Mouse (Mus musculus) CH12.LX (cell line): ENCODE results near the gene Fry. TPM values are rescaled to one million over a fixed set of nuclear protein-coding genes. Genes with fewer than 3 reads are reported as not detected.

Source experiments
- DNase-seq: peaks from one replicate; pipeline ENCODE4 v3.0.0-alpha.2; 2013; ENCODE audit errors: extremely low read depth
- H3K27ac ChIP-seq: 2 replicates; pipeline ENCODE4 v1.5.1; 2012; ENCODE audit warnings: low read depth, mild to moderate bottlenecking, control low read depth, moderate library complexity; ENCODE audit not compliant: insufficient read depth
- H3K27me3 ChIP-seq: replicated peaks from 2 replicates; pipeline ENCODE3; 2012; ENCODE audit warnings: inconsistent platforms
- H3K36me3 ChIP-seq, 2 experiments: replicated peaks in 1 of 2; 2 replicates each; pipeline versions ENCODE3 to v1.6.1; 2012; ENCODE audit warnings: inconsistent platforms in 1 of 2, low read length in 1 of 2, mild to moderate bottlenecking in 1 of 2, mixed read lengths in 1 of 2, moderate library complexity in 1 of 2; ENCODE audit not compliant: control insufficient read depth in 1 of 2, insufficient read depth in 1 of 2
- H3K4me1 ChIP-seq, 2 experiments: 2 replicates each; pipeline ENCODE4 v1.6.1; 2012; ENCODE audit warnings: inconsistent platforms in 1 of 2, moderate library complexity in 1 of 2; ENCODE audit not compliant: insufficient read depth in 2 of 2, control insufficient read depth in 1 of 2
- H3K4me2 ChIP-seq: 2 replicates; pipeline ENCODE4 v1.6.1; 2012; ENCODE audit warnings: low read depth, mild to moderate bottlenecking, control low read depth; ENCODE audit not compliant: poor library complexity, insufficient read depth, severe bottlenecking
- H3K4me3 ChIP-seq, 3 experiments: fragments of 150-350 bp in 1 of 3; sonication (generic) in 1 of 3; replicated peaks in 1 of 3; 2 replicates each; pipeline versions ENCODE3 to v1.5.1; 2011 to 2012; ENCODE audit warnings: low read depth in 2 of 3, low read length in 2 of 3, mild to moderate bottlenecking in 2 of 3, moderate library complexity in 2 of 3, control low read depth in 1 of 3, improper control_type of control experiment in 1 of 3, inconsistent platforms in 1 of 3, mixed read lengths in 1 of 3; ENCODE audit not compliant: poor library complexity in 1 of 3
- H3K79me2 ChIP-seq: replicated peaks from 2 replicates; pipeline ENCODE4 v1.6.1; 2012; ENCODE audit warnings: mild to moderate bottlenecking, moderate library complexity; ENCODE audit not compliant: control insufficient read depth, poor library complexity, insufficient read depth, severe bottlenecking; ENCODE audit errors: extremely low read depth
- H3K9ac ChIP-seq: 2 replicates; pipeline ENCODE4 v1.6.1; 2012; ENCODE audit warnings: low read depth, mild to moderate bottlenecking, control low read depth, moderate library complexity; ENCODE audit not compliant: insufficient read depth
- H3K9me3 ChIP-seq: replicated peaks from 2 replicates; pipeline ENCODE3; 2012; ENCODE audit warnings: low read length, inconsistent platforms, mixed read lengths
- BHLHE40 ChIP-seq: IDR thresholded peaks from 2 replicates; pipeline ENCODE4 v1.6.1; 2011; ENCODE audit warnings: mild to moderate bottlenecking, low read depth, low read length, improper control_type of control experiment
- CTCF ChIP-seq, 2 experiments: IDR thresholded peaks in 1 of 2; conservative IDR thresholded peaks in 1 of 2; 2 replicates each; pipeline ENCODE4 v1.5.1; 2011 to 2012; ENCODE audit warnings: low read depth in 2 of 2, low read length in 2 of 2, improper control_type of control experiment in 1 of 2, inconsistent platforms in 1 of 2, mild to moderate bottlenecking in 1 of 2, moderate library complexity in 1 of 2
- HCFC1 ChIP-seq: IDR thresholded peaks from 2 replicates; pipeline ENCODE4 v1.6.1; 2012; ENCODE audit warnings: low read depth, mild to moderate bottlenecking, inconsistent platforms, low read length, improper control_type of control experiment
- IRF4 ChIP-seq: IDR thresholded peaks from 2 replicates; pipeline ENCODE4 v1.6.1; 2014; ENCODE audit warnings: low read depth, mild to moderate bottlenecking, inconsistent platforms, low read length, improper control_type of control experiment
- JUN ChIP-seq: IDR thresholded peaks from 2 replicates; pipeline ENCODE4 v1.6.1; 2011; ENCODE audit warnings: low read depth, mild to moderate bottlenecking, low read length, improper control_type of control experiment, moderate library complexity; ENCODE audit not compliant: insufficient read depth
- MAZ ChIP-seq: IDR thresholded peaks from 2 replicates; pipeline ENCODE4 v1.6.1; 2012; ENCODE audit warnings: low read depth, mild to moderate bottlenecking, inconsistent platforms, low read length, improper control_type of control experiment, moderate library complexity
- PAX5 ChIP-seq: IDR thresholded peaks from 2 replicates; pipeline ENCODE4 v1.6.1; 2012; ENCODE audit warnings: low read length, inconsistent platforms, mixed read lengths
- SIN3A ChIP-seq: IDR thresholded peaks from 2 replicates; pipeline ENCODE4 v1.6.1; 2012; ENCODE audit warnings: low read length, improper control_type of control experiment, inconsistent platforms
- SMC3 ChIP-seq: IDR thresholded peaks from 2 replicates; pipeline ENCODE4 v1.6.1; 2011; ENCODE audit warnings: low read depth, low read length, improper control_type of control experiment
- TBP ChIP-seq: conservative IDR thresholded peaks from 2 replicates; pipeline ENCODE4 v1.6.1; 2011; ENCODE audit warnings: low read depth, low read length, improper control_type of control experiment
- TCF12 ChIP-seq: IDR thresholded peaks from 2 replicates; pipeline ENCODE4 v1.6.1; 2014; ENCODE audit warnings: low read depth, mild to moderate bottlenecking, inconsistent platforms, low read length, improper control_type of control experiment
- UBTF ChIP-seq: IDR thresholded peaks from 2 replicates; pipeline ENCODE4 v1.6.1; 2012; ENCODE audit warnings: low read depth, mild to moderate bottlenecking, inconsistent platforms, low read length, improper control_type of control experiment, moderate library complexity
- ZC3H11A ChIP-seq: IDR thresholded peaks from 2 replicates; pipeline ENCODE4 v1.6.1; 2012; ENCODE audit warnings: low read depth, mild to moderate bottlenecking, inconsistent platforms, low read length, improper control_type of control experiment
- ZMIZ1 ChIP-seq: IDR thresholded peaks from 2 replicates; pipeline ENCODE4 v1.6.1; 2012; ENCODE audit warnings: low read depth, mild to moderate bottlenecking, inconsistent platforms, low read length, improper control_type of control experiment
- ZNF384 ChIP-seq: IDR thresholded peaks from 2 replicates; pipeline ENCODE4 v1.6.1; 2012; ENCODE audit warnings: low read depth, low read length, improper control_type of control experiment, inconsistent platforms
- dilution Hi-C: fragments of 300-500 bp; cut with MboI; formaldehyde crosslinking; loops from 2 replicates; pipeline ENCODE4 v1.14.3; 2020; ENCODE audit warnings: low sequenced_read_pairs; ENCODE audit not compliant: extremely low pct_unique_long_range_greater_than_20kb, extremely low pct_ligation_motif_present
- in situ Hi-C: fragments of 300-500 bp; cut with MboI; formaldehyde crosslinking; loops from 3 replicates; pipeline ENCODE4 v1.14.3; 2019; ENCODE audit warnings: low sequenced_read_pairs, low pct_ligation_motif_present, low pct_unique_long_range_greater_than_20kb, mixed read lengths
- polyA plus RNA-seq: library from polyadenylated mRNA; unstranded; fragments of >175 nt; gene quantifications from 2 replicates; pipeline ENCODE4 v1.2.1, GENCODE M21; 2012; ENCODE audit warnings: low read depth; ENCODE audit not compliant: insufficient read length
- total RNA-seq, 2 experiments: library from RNA; depleted of rRNA; stranded (reverse); fragments of 300-350 nt in 1 of 2; fragments of >200 nt in 1 of 2; gene quantifications; 2 replicates each; pipeline ENCODE4 v1.2.3; 2012 to 2014

The Fry gene
- total and polyA plus RNA-seq, 3 experiments, result 0.34 to 0.80 (median 0.34) TPM

DNA sequence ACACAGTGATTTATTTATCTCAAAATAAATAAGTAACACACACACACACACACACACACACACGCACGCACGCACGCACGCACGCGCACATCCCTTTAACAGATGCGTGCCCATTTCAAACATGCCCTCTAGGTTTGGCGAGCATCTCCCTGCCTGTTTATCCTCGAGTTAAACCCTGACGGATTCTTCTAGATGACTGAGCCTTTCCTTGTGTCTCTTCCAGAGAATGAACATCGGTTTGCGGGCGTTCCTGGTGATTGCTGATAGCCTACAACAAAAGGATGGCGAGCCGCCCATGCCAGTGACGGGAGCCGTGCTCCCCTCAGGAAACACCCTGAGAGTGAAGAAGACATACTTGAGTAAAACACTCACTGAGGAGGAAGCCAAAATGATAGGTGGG, 260.1 kb downstream of the Fry start:
- H3K9ac ChIP-seq, result no peak overlapping the region
- dilution Hi-C loops (no loop called here), in situ Hi-C loops (no loop called here)
- H3K4me3 ChIP-seq, result no peak overlapping the region
- no peaks in the 10 kb centered on the region for H3K27me3 ChIP-seq
- DNase-seq, result no peak
- no peak overlapping the region for H3K27ac ChIP-seq
- H3K9me3 ChIP-seq, result peaks cover 12% of the 10 kb centered on the region
- H3K36me3 ChIP-seq, result no peaks in the 10 kb centered on the region
- no peaks in the 10 kb centered on the region for H3K79me2 ChIP-seq
- no peak overlapping the region for H3K4me2 ChIP-seq
- no peaks in the 10 kb centered on the region for H3K4me1 ChIP-seq
- TF ChIP-seq MAZ, result no peak
- TF ChIP-seq JUN, result no peak
- no peak for TF ChIP-seq TCF12
- TF ChIP-seq PAX5, result no peak
- TF ChIP-seq IRF4, result no peak
- no peak for TF ChIP-seq BHLHE40
- no peak for TF ChIP-seq HCFC1
- TF ChIP-seq ZC3H11A, result no peak
- no peak for TF ChIP-seq ZMIZ1
- TF ChIP-seq TBP, result no peak

GRCm38 (mm10) chr5:150380767-150381166, 262.3 kb downstream of the Fry start:
- no peak overlapping the region for H3K27ac ChIP-seq
- H3K36me3 ChIP-seq, result no peaks in the 10 kb centered on the region
- no peak for DNase-seq
- H3K4me2 ChIP-seq, result no peak overlapping the region
- dilution Hi-C loops, result no loop called here
- H3K4me1 ChIP-seq, result no peaks in the 10 kb centered on the region
- no peak for TF ChIP-seq UBTF
- TF ChIP-seq SMC3, result no peak
- no peak for TF ChIP-seq BHLHE40
- no peak for TF ChIP-seq ZMIZ1
- no peak for TF ChIP-seq ZNF384
- TF ChIP-seq MAZ, result no peak
- no peak overlapping the region for H3K4me3 ChIP-seq
- no peaks in the 10 kb centered on the region for H3K79me2 ChIP-seq
- H3K9ac ChIP-seq, result no peak overlapping the region
- in situ Hi-C loops, result no loop called here
- H3K9me3 ChIP-seq, result peaks cover 25% of the 10 kb centered on the region
- H3K27me3 ChIP-seq, result no peaks in the 10 kb centered on the region

DNA sequence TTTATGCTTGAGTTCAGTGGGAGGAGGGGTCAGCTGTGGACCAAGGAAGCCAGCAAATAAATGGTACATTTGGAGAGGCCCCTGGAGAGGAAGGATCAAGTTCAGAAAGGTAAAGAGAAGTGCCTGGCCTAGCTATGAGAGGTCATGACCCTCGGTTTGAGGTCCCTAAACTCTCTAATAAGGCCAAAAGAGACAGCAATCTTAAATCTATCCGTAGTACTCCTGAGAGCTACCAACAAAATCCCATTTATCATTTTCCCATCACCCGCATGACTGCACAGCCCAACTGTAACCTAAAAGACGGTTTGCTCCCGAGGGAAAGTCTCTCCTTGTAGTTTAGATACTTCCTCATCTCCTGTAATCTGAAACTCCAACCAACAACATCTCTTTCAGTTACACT, 264.0 kb downstream of the Fry start:
- no peak overlapping the region for H3K9ac ChIP-seq
- dilution Hi-C loops (no loop called here), in situ Hi-C loops (no loop called here)
- no peak overlapping the region for H3K27ac ChIP-seq
- H3K27me3 ChIP-seq, result no peaks in the 10 kb centered on the region
- H3K4me3 ChIP-seq, result no peak overlapping the region
- H3K36me3 ChIP-seq, result no peaks in the 10 kb centered on the region
- DNase-seq, result no peak
- no peak for TF ChIP-seq SIN3A
- TF ChIP-seq ZMIZ1, result no peak
- no peak for TF ChIP-seq CTCF (conservative IDR thresholded peaks at IDR 0.05 in 1 of 2, IDR thresholded peaks at IDR 0.05 in 1 of 2; ENCODE audit: low read depth in 2 of 2, low read length in 2 of 2)
- H3K9me3 ChIP-seq, result peaks cover 32% of the 10 kb centered on the region
- H3K4me1 ChIP-seq, result no peaks in the 10 kb centered on the region
- no peaks in the 10 kb centered on the region for H3K79me2 ChIP-seq
- H3K4me2 ChIP-seq, result no peak overlapping the region
